22 mouse cellular contexts compared by ENCODE assay signal in genomic region chr1:22206935-22207334, GRCm38 (mm10).
DNase-seq lines count a peak whose midpoint lies in the region; ATAC-seq and TF ChIP-seq lines count a peak whose summit lies in the region.
"Had no signal": no experiment of that assay in that cellular context is flagged by ENCODE, and none has a peak within 500 bp of the region (broad histone marks: within the 10 kb centered on the region; RNA-seq: fewer than 3 reads in every experiment).

No protein-coding gene starts in this region.

- H3K9ac ChIP-seq in hindbrain, embryonic 14.5 days, result no peak overlapping the region
- H3K9ac ChIP-seq in hindbrain, postnatal 0 days (replicated peaks; ENCODE audit: low read length), result no peak overlapping the region
- no peak overlapping the region for H3K9ac ChIP-seq in lung, embryonic 16.5 days (ENCODE audit: low read length)
- H3K9ac ChIP-seq in stomach, embryonic 15.5 days, result no peak overlapping the region
- H3K9ac ChIP-seq: embryonic facial prominence, embryonic 15.5 days; forebrain, embryonic 15.5 days; hindbrain, embryonic 13.5 days had no signal

- H3K4me2 ChIP-seq in hindbrain, embryonic 14.5 days (replicated peaks), result no peak overlapping the region
- H3K4me2 ChIP-seq in hindbrain, postnatal 0 days (ENCODE audit: low read depth, low read length), result no peak overlapping the region
- peak overlapping the region; percentile 29; the same call in 1 of the 2 replicates for H3K4me2 ChIP-seq in lung, embryonic 16.5 days (ENCODE audit: low read depth, low read length)
- H3K4me2 ChIP-seq in stomach, embryonic 15.5 days, result no peak overlapping the region
- H3K4me2 ChIP-seq: embryonic facial prominence, embryonic 15.5 days; forebrain, embryonic 15.5 days; hindbrain, embryonic 13.5 days had no signal

- no peak overlapping the region for H3K4me3 ChIP-seq in hindbrain, embryonic 14.5 days (replicated peaks; ENCODE audit: low read length)
- H3K4me3 ChIP-seq in hindbrain, postnatal 0 days (ENCODE audit: low read length), result no peak overlapping the region
- no peak overlapping the region for H3K4me3 ChIP-seq in lung, embryonic 16.5 days (ENCODE audit: low read length)
- no peak overlapping the region for H3K4me3 ChIP-seq in stomach, embryonic 15.5 days (replicated peaks)
- H3K4me3 ChIP-seq: embryonic facial prominence, embryonic 15.5 days; erythroblast, embryonic 14.5 days; forebrain, embryonic 10.5 days; forebrain, embryonic 15.5 days; heart, embryonic 10.5 days; hindbrain, embryonic 13.5 days had no signal

- no peaks in the 10 kb centered on the region for H3K9me3 ChIP-seq in hindbrain, embryonic 14.5 days (ENCODE audit: control insufficient read depth, low read length)
- no peaks in the 10 kb centered on the region for H3K9me3 ChIP-seq in hindbrain, postnatal 0 days (ENCODE audit: low read length)
- H3K9me3 ChIP-seq in lung, embryonic 16.5 days (ENCODE audit: control insufficient read depth, low read length), result no peaks in the 10 kb centered on the region
- H3K9me3 ChIP-seq in stomach, embryonic 15.5 days, result no peaks in the 10 kb centered on the region
- H3K9me3 ChIP-seq: embryonic facial prominence, embryonic 15.5 days; forebrain, embryonic 10.5 days; forebrain, embryonic 15.5 days; heart, embryonic 10.5 days; hindbrain, embryonic 13.5 days had no signal

- H3K36me3 ChIP-seq in hindbrain, embryonic 14.5 days (replicated peaks; ENCODE audit: control insufficient read depth, insufficient read depth), result no peaks in the 10 kb centered on the region
- no peaks in the 10 kb centered on the region for H3K36me3 ChIP-seq in hindbrain, postnatal 0 days (ENCODE audit: insufficient read depth, low read length)
- no peaks in the 10 kb centered on the region for H3K36me3 ChIP-seq in lung, embryonic 16.5 days (ENCODE audit: control insufficient read depth, insufficient read depth, low read length)
- no peaks in the 10 kb centered on the region for H3K36me3 ChIP-seq in stomach, embryonic 15.5 days
- H3K36me3 ChIP-seq: embryonic facial prominence, embryonic 15.5 days; forebrain, embryonic 10.5 days; forebrain, embryonic 15.5 days; heart, embryonic 10.5 days; hindbrain, embryonic 13.5 days had no signal

- 0 out of 2 replicates have a peak, but pooled peaks have one; percentile 24 for ATAC-seq in hindbrain, embryonic 14.5 days (ENCODE audit: low FRiP score)
- ATAC-seq in hindbrain, postnatal 0 days, result no peak
- peak; percentile 97 for ATAC-seq in lung, embryonic 16.5 days (ENCODE audit: low read depth)
- ATAC-seq in stomach, embryonic 15.5 days (ENCODE audit: insufficient read depth, low FRiP score, low read depth), result peak; percentile 85
- ATAC-seq: forebrain, embryonic 15.5 days; inflammation-experienced regulatory T-cells, adult 6 months had no signal

- H3K27me3 ChIP-seq in hindbrain, embryonic 14.5 days (ENCODE audit: control insufficient read depth, insufficient read depth, low read length), result no peaks in the 10 kb centered on the region
- H3K27me3 ChIP-seq in hindbrain, postnatal 0 days (ENCODE audit: insufficient read depth, low read length), result no peaks in the 10 kb centered on the region
- no peaks in the 10 kb centered on the region for H3K27me3 ChIP-seq in lung, embryonic 16.5 days (ENCODE audit: control insufficient read depth, insufficient read depth, low read depth, low read length)
- H3K27me3 ChIP-seq in stomach, embryonic 15.5 days (replicated peaks), result no peaks in the 10 kb centered on the region
- H3K27me3 ChIP-seq: embryonic facial prominence, embryonic 15.5 days; forebrain, embryonic 15.5 days; hindbrain, embryonic 13.5 days had no signal

- TF ChIP-seq CTCF in hindbrain, postnatal 0 days (IDR thresholded peaks at IDR 0.05; ENCODE audit: low read depth), result no peak

- DNase-seq in hindbrain, embryonic 14.5 days (ENCODE audit: low spot score), result no peak
- DNase-seq in hindbrain, postnatal 0 days (ENCODE audit: low spot score), result no peak
- no peak for DNase-seq in lung, adult 18-20 months
- DNase-seq in right cerebral cortex, postnatal 14 days, result no peak
- no peak for DNase-seq in cerebellum, adult 9-11 months
- DNase-seq: adrenal gland, adult 2 months; adrenal gland, postnatal 25 days; cerebellum, adult 8-10 months; cerebellum, postnatal 36 days; gastrocnemius, postnatal 10 days; heart, adult 18-20 months; heart, postnatal 10 days; heart, postnatal 4 days had no signal

- H3K27ac ChIP-seq in hindbrain, embryonic 14.5 days, result no peak overlapping the region
- H3K27ac ChIP-seq in hindbrain, postnatal 0 days, result no peak overlapping the region
- no peak overlapping the region for H3K27ac ChIP-seq in lung, embryonic 16.5 days (ENCODE audit: low read length)
- no peak overlapping the region for H3K27ac ChIP-seq in stomach, embryonic 15.5 days
- H3K27ac ChIP-seq: embryonic facial prominence, embryonic 15.5 days; forebrain, embryonic 10.5 days; forebrain, embryonic 15.5 days; heart, embryonic 10.5 days; hindbrain, embryonic 13.5 days had no signal

- 74% methylated on average over 5 of the region's 5 CpGs for WGBS in hindbrain, embryonic 14.5 days
- WGBS in hindbrain, postnatal 0 days, result 60% methylated on average over 5 of the region's 5 CpGs
- 43% methylated on average over 5 of the region's 5 CpGs for WGBS in lung, embryonic 16.5 days
- 59% methylated on average over 5 of the region's 5 CpGs for WGBS in stomach, embryonic 15.5 days

- H3K4me1 ChIP-seq in hindbrain, embryonic 14.5 days (replicated peaks; ENCODE audit: control insufficient read depth, insufficient read depth, low read length), result no peaks in the 10 kb centered on the region
- no peaks in the 10 kb centered on the region for H3K4me1 ChIP-seq in hindbrain, postnatal 0 days (ENCODE audit: insufficient read depth, low read length)
- H3K4me1 ChIP-seq in lung, embryonic 16.5 days (replicated peaks; ENCODE audit: control insufficient read depth, insufficient read depth, low read length), result no peaks in the 10 kb centered on the region; the same call in 1 of the 2 replicates
- H3K4me1 ChIP-seq in stomach, embryonic 15.5 days, result no peaks in the 10 kb centered on the region
- H3K4me1 ChIP-seq: embryonic facial prominence, embryonic 15.5 days; forebrain, embryonic 10.5 days; heart, embryonic 10.5 days; hindbrain, embryonic 13.5 days had no signal
